Mouse (Mus musculus): ENCODE measurements around the gene Rhd.

GRCm38 (mm10) chr4:134865340-134865739 is 1.0 kb downstream of the Rhd start:
- TF ChIP-seq CTCF (conservative IDR thresholded peaks at IDR 0.05; ENCODE audit: insufficient read depth, insufficient read length, low read depth, low read length) (no peak), POLR2A (IDR thresholded peaks at IDR 0.05; ENCODE audit: low read depth, low read length) (no peak)

All from kidney, adult 2 months (tissue).